Mouse (Mus musculus) lung, embryonic 16.5 days (tissue): Measurements from ENCODE around the gene Zmynd8. TPM values are rescaled to one million over a fixed set of nuclear protein-coding genes. Genes with fewer than 3 reads are reported as not detected.

ENCODE experiments used
- ATAC-seq: fragments of 200-750 bp; cut with Nextera tagmentation; 2 replicates; pipeline ENCODE4 v1.8.0; 2017; ENCODE audit warnings: low read depth, mild to moderate bottlenecking, moderate library complexity
- H3K27ac ChIP-seq: fragments of 300-500 bp; sonication (generic); 2 replicates; pipeline ENCODE4 v1.5.1; 2014; ENCODE audit warnings: mild to moderate bottlenecking, control low read depth, low read length
- H3K27me3 ChIP-seq: fragments of 300-500 bp; sonication (generic); 2 replicates; pipeline ENCODE4 v1.6.1; 2014; ENCODE audit warnings: low read depth, low read length, mixed read lengths; ENCODE audit not compliant: control insufficient read depth, insufficient read depth
- H3K36me3 ChIP-seq: fragments of 300-500 bp; sonication (generic); 2 replicates; pipeline ENCODE4 v1.6.1; 2014; ENCODE audit warnings: low read length; ENCODE audit not compliant: control insufficient read depth, insufficient read depth
- H3K4me1 ChIP-seq: fragments of 300-500 bp; sonication (generic); replicated peaks from 2 replicates; pipeline ENCODE4 v1.6.1; 2014; ENCODE audit warnings: low read length, mixed read lengths; ENCODE audit not compliant: control insufficient read depth, insufficient read depth
- H3K4me2 ChIP-seq: fragments of 300-500 bp; sonication (generic); 2 replicates; pipeline ENCODE4 v1.6.1; 2014; ENCODE audit warnings: low read depth, low read length, control low read depth
- H3K4me3 ChIP-seq: fragments of 300-500 bp; sonication (generic); 2 replicates; pipeline ENCODE4 v1.5.1; 2014; ENCODE audit warnings: mild to moderate bottlenecking, low read length, control low read depth
- H3K9ac ChIP-seq: fragments of 300-500 bp; sonication (generic); 2 replicates; pipeline ENCODE4 v1.6.1; 2014; ENCODE audit warnings: low read length, control low read depth
- H3K9me3 ChIP-seq: fragments of 300-500 bp; sonication (generic); 2 replicates; pipeline ENCODE4 v1.6.1; 2016; ENCODE audit warnings: low read length; ENCODE audit not compliant: control insufficient read depth
- WGBS: fragments of 180-500 bp; shearing (Covaris S2); extraction: QIAGEN DNeasy Blood & Tissue Kit; methylation state at CpG from one replicate; pipeline ENCODE4 v1.1.7; 2014; 5-methylcytosine and 5-hydroxymethylcytosine counted together
- polyA plus RNA-seq: library from polyadenylated mRNA; unstranded; fragments of >200 nt; fragmentation: Nextera tagmentation; extraction: Ambion mirVana; gene quantifications from 2 replicates; pipeline ENCODE4 v1.2.1, GENCODE M21; 2015

Gene Zmynd8
- polyA plus RNA-seq, 1 experiment from 2014 or later: 48.7 TPM

DNA sequence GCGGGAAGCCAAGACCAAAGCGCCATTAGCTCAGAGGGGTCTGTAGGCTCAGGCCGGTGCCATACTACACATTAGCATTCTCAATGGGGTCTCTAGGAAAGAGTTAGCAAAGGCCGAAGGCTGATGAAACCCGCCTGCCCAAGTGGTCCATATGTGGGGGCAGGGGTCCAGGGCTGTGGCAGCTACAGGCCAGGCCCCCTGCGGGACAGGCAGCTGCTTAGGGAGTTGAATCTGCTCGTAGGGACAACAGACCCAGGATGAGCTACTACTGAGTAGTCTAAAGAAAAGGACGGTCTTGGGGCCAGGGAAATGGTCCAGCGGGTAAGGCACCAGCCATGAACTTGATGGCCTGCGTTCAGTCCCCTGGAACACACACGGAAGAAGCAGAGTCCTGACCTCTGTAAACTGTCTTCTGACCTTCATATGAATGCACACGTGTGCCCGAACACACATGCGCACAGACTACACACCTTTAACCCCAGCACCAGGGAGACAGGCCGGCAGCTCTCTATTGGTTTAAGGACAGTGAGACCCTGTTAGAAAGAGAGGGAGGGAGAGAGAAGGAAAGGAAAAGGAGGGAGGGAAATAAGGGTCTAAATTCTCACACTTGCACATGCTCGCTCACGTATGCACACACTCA is 73.4 kb downstream of the Zmynd8 start:
- 90% methylated on average over 17 of the region's 17 CpGs for WGBS
- no peak overlapping the region for H3K9ac ChIP-seq
- H3K4me3 ChIP-seq: no peak overlapping the region
- no peaks in the 10 kb centered on the region for H3K9me3 ChIP-seq
- H3K36me3 ChIP-seq: peaks cover 26% of the 10 kb centered on the region
- peak; percentile 10; the same call in 1 of the 2 replicates for ATAC-seq
- H3K27me3 ChIP-seq: no peaks in the 10 kb centered on the region
- H3K4me1 ChIP-seq: no peaks in the 10 kb centered on the region
- no peak overlapping the region for H3K4me2 ChIP-seq
- H3K27ac ChIP-seq: no peak overlapping the region

DNA sequence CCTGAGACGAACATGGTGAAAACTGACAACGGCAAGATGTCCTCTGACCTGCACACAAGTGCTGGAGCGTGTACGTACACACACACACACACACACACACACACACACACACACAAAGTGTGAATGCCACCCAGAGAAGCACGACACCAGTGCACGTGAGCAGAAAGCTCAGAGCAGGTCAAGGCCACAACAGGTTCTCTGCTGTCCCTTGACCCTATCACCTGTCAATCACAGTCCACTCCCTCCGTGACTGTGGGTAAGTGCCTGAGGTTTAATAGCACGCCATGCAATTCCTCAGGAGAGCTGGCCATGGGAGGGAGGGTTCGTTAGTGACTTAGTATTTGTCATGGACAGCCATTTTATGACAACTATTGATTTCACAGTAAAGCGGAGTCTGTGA is 74.0 kb downstream of the Zmynd8 start:
- Histone ChIP-seq H3K4me1 (no peaks in the 10 kb centered on the region), H3K36me3 (peaks cover 26% of the 10 kb centered on the region), H3K9ac (no peak overlapping the region), H3K4me2 (no peak overlapping the region), H3K27me3 (no peaks in the 10 kb centered on the region), H3K9me3 (no peaks in the 10 kb centered on the region), H3K27ac (no peak overlapping the region), H3K4me3 (no peak overlapping the region)
- ATAC-seq: no peak
- WGBS: 89% methylated on average over 10 of the region's 10 CpGs

- no peak overlapping the region for H3K27ac ChIP-seq
- no peak overlapping the region for H3K9ac ChIP-seq
- ATAC-seq: no peak
- no peaks in the 10 kb centered on the region for H3K9me3 ChIP-seq
- H3K4me1 ChIP-seq: no peaks in the 10 kb centered on the region
- H3K4me3 ChIP-seq: no peak overlapping the region
- H3K36me3 ChIP-seq: peaks cover 19% of the 10 kb centered on the region
- H3K27me3 ChIP-seq: no peaks in the 10 kb centered on the region
- H3K4me2 ChIP-seq: no peak overlapping the region
- WGBS: 91% methylated on average over 15 of the region's 15 CpGs
These were observed 76.3 kb downstream of the Zmynd8 start for GRCm38 (mm10) chr2:165822478-165822877.

- no peak overlapping the region for H3K27ac ChIP-seq
- H3K4me1 ChIP-seq: no peaks in the 10 kb centered on the region
- no peaks in the 10 kb centered on the region for H3K9me3 ChIP-seq
- no peak overlapping the region for H3K4me3 ChIP-seq
- 85% methylated on average over 12 of the region's 12 CpGs for WGBS
- no peak for ATAC-seq
- no peak overlapping the region for H3K9ac ChIP-seq
- no peak overlapping the region for H3K4me2 ChIP-seq
- peaks cover 12% of the 10 kb centered on the region; the same call in 1 of the 2 replicates for H3K36me3 ChIP-seq
- H3K27me3 ChIP-seq: no peaks in the 10 kb centered on the region
These were observed 77.1 kb downstream of the Zmynd8 start for GRCm38 (mm10) chr2:165821671-165822070.

- Histone ChIP-seq H3K27me3 (no peaks in the 10 kb centered on the region), H3K4me1 (no peaks in the 10 kb centered on the region), H3K4me3 (no peak overlapping the region), H3K27ac (no peak overlapping the region), H3K36me3 (peaks cover 17% of the 10 kb centered on the region; the same call in 1 of the 2 replicates), H3K9ac (no peak overlapping the region; the same call in 1 of the 2 replicates), H3K9me3 (no peaks in the 10 kb centered on the region), H3K4me2 (no peak overlapping the region)
- 69% methylated on average over 15 of the region's 15 CpGs for WGBS
- ATAC-seq: no peak
These were observed 78.2 kb downstream of the Zmynd8 start for GRCm38 (mm10) chr2:165820504-165821095.

DNA sequence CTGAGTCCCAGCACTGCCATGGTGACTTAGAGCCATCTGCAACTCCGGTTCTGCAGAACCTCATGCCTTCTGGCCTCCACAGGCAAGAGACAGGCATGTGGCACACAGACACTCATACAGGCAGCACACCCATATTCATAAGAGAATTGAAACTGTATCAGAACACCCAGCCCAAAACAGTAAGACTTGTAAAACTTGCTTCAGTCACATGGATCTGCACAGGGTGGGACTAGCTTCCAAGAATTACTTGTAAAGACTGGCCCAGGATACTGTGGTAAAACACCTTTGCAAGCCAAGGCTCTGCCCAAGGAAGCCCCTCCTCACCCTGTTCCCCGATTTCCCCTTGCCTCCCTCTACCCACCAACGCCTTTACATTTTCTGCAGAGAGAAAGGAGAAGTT is 78.7 kb downstream of the Zmynd8 start:
- Histone ChIP-seq H3K27ac (no peak overlapping the region), H3K9ac (no peak overlapping the region; the same call in 1 of the 2 replicates), H3K27me3 (no peaks in the 10 kb centered on the region), H3K36me3 (peaks cover 20% of the 10 kb centered on the region; the same call in 1 of the 2 replicates), H3K4me2 (no peak overlapping the region), H3K9me3 (no peaks in the 10 kb centered on the region), H3K4me3 (no peak overlapping the region), H3K4me1 (no peaks in the 10 kb centered on the region)
- WGBS: 87% methylated on average over 3 of the region's 3 CpGs
- ATAC-seq: no peak

- Histone ChIP-seq H3K4me3 (no peak overlapping the region), H3K9me3 (no peaks in the 10 kb centered on the region), H3K4me2 (no peak overlapping the region), H3K4me1 (no peaks in the 10 kb centered on the region), H3K9ac (no peak overlapping the region), H3K27ac (no peak overlapping the region), H3K27me3 (no peaks in the 10 kb centered on the region), H3K36me3 (peaks cover 24% of the 10 kb centered on the region)
- ATAC-seq: peak; percentile 67
- 76% methylated on average over 10 of the region's 10 CpGs for WGBS
These were observed 79.5 kb downstream of the Zmynd8 start for GRCm38 (mm10) chr2:165818985-165819948.

DNA sequence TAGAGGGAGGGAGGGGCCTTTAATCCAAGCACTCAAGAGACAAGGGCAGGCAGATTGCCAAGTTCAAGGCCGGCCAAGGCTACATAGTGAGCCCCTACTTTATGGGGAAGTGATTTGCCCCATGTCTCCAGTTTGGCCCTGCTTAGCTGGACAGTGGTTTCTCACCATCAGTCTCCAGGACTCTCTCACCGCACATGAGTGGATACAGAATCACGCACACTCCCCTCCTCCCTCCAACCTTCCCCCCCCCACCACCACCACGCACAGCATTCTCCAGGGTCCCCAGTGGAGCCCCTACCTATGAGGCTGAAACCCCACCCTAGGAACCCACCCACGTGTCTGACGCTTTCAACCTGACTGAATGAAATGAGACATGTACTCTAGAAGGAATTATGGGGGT is 80.2 kb downstream of the Zmynd8 start:
- no peaks in the 10 kb centered on the region for H3K27me3 ChIP-seq
- no peak overlapping the region for H3K4me2 ChIP-seq
- no peak overlapping the region for H3K9ac ChIP-seq
- H3K4me3 ChIP-seq: no peak overlapping the region
- WGBS: 82% methylated on average over 6 of the region's 6 CpGs
- H3K9me3 ChIP-seq: no peaks in the 10 kb centered on the region
- no peak for ATAC-seq
- peaks cover 27% of the 10 kb centered on the region for H3K36me3 ChIP-seq
- H3K27ac ChIP-seq: no peak overlapping the region
- no peaks in the 10 kb centered on the region for H3K4me1 ChIP-seq

GRCm38 (mm10) chr2:165817437-165817836 is 81.4 kb downstream of the Zmynd8 start:
- no peaks in the 10 kb centered on the region for H3K4me1 ChIP-seq
- WGBS: 94% methylated on average over 10 of the region's 10 CpGs
- no peak for ATAC-seq

More at GRCm38 (mm10) chr2:165817437-165817836, 81.4 kb downstream of the Zmynd8 start:
- Histone ChIP-seq H3K4me2 (no peak overlapping the region), H3K4me3 (no peak overlapping the region), H3K27me3 (no peaks in the 10 kb centered on the region), H3K27ac (no peak overlapping the region), H3K36me3 (peaks cover 29% of the 10 kb centered on the region), H3K9me3 (no peaks in the 10 kb centered on the region), H3K9ac (no peak overlapping the region)
